Mouse (Mus musculus) kidney, adult 2 months (tissue): Measurements from ENCODE around the gene Iqschfp.

Source experiments
- CTCF ChIP-seq: fragments of 200-500 bp; conservative IDR thresholded peaks from 2 replicates; pipeline ENCODE4 v1.5.1; 2011; ENCODE audit warnings: low read depth, mild to moderate bottlenecking, control low read depth, low read length, moderate library complexity, mixed read lengths; ENCODE audit not compliant: insufficient read depth, insufficient read length
- POLR2A ChIP-seq: fragments of 200-500 bp; IDR thresholded peaks from one replicate; pipeline ENCODE4 v1.6.1; 2011; ENCODE audit warnings: low read depth, low read length, control low read depth

GRCm38 (mm10) chr3:68210422-68210821, 318.4 kb downstream of the Iqschfp start:
- TF ChIP-seq POLR2A = no peak
- no peak for TF ChIP-seq CTCF
